Mouse (Mus musculus) myocyte (in vitro differentiated cells): Measurements from ENCODE around the gene Zfp462. TPM values are rescaled to one million over a fixed set of nuclear protein-coding genes. Genes with fewer than 3 reads are reported as not detected.

Experiments
- H3K27me3 ChIP-seq: one replicate; pipeline ENCODE4 v1.6.1; 2011; ENCODE audit not compliant: control insufficient read depth, insufficient read depth, insufficient read length
- H3K36me3 ChIP-seq: one replicate; pipeline ENCODE4 v1.6.1; 2011; ENCODE audit not compliant: control insufficient read depth, insufficient read depth
- H3K4me2 ChIP-seq: one replicate; pipeline ENCODE4 v1.6.1; 2011; ENCODE audit warnings: low read depth, control low read depth
- H3K4me3 ChIP-seq: one replicate; pipeline ENCODE4 v1.5.1; 2011; ENCODE audit warnings: mild to moderate bottlenecking, control low read depth, moderate library complexity
- H3K79me2 ChIP-seq: one replicate; pipeline ENCODE4 v1.6.1; 2011; ENCODE audit not compliant: control insufficient read depth, insufficient read depth
- H3ac ChIP-seq: one replicate; pipeline ENCODE4 v1.6.1; 2011; ENCODE audit not compliant: control insufficient read depth, insufficient read length
- CEBPB ChIP-seq: IDR thresholded peaks from 2 replicates; pipeline ENCODE4 v1.6.1; 2011; ENCODE audit warnings: mild to moderate bottlenecking, moderate library complexity; ENCODE audit not compliant: poor library complexity, insufficient read depth, severe bottlenecking
- E2F4 ChIP-seq: IDR thresholded peaks from one replicate; pipeline ENCODE4 v1.6.1; 2011; ENCODE audit warnings: mild to moderate bottlenecking, control low read depth, moderate library complexity; ENCODE audit not compliant: insufficient read depth
- MAX ChIP-seq: IDR thresholded peaks from one replicate; pipeline ENCODE4 v1.6.1; 2011; ENCODE audit warnings: low read depth, mild to moderate bottlenecking, control low read depth
- MYOD1 ChIP-seq, 3 experiments: IDR thresholded peaks; one replicate each; pipeline ENCODE4 v1.6.1; 2011; ENCODE audit warnings: control low read depth in 2 of 3, low read depth in 2 of 3, mild to moderate bottlenecking in 2 of 3, moderate library complexity in 1 of 3; ENCODE audit not compliant: insufficient read length in 2 of 3, control insufficient read depth in 1 of 3
- MYOG ChIP-seq, 3 experiments: IDR thresholded peaks; one replicate each; pipeline ENCODE4 v1.6.1; 2011; ENCODE audit warnings: control low read depth in 2 of 3, low read depth in 2 of 3, mild to moderate bottlenecking in 2 of 3; ENCODE audit not compliant: insufficient read length in 2 of 3, control insufficient read depth in 1 of 3, insufficient read depth in 1 of 3
- POLR2A ChIP-seq: IDR thresholded peaks from one replicate; pipeline ENCODE4 v1.6.1; 2011; ENCODE audit warnings: low read depth, mild to moderate bottlenecking, control low read depth, moderate library complexity; ENCODE audit not compliant: insufficient read length
- POLR2AphosphoS2 ChIP-seq: IDR thresholded peaks from one replicate; pipeline ENCODE4 v1.6.1; 2011; ENCODE audit warnings: low read depth, control low read depth; ENCODE audit not compliant: insufficient read length
- REST ChIP-seq: IDR thresholded peaks from one replicate; pipeline ENCODE4 v1.6.1; 2011; ENCODE audit warnings: mild to moderate bottlenecking, control low read depth, moderate library complexity; ENCODE audit not compliant: insufficient read depth, insufficient read length
- SRF ChIP-seq: IDR thresholded peaks from one replicate; pipeline ENCODE4 v1.6.1; 2011; ENCODE audit warnings: low read depth; ENCODE audit not compliant: control insufficient read depth, insufficient read length
- TCF12 ChIP-seq: IDR thresholded peaks from one replicate; pipeline ENCODE4 v1.6.1; 2011; ENCODE audit warnings: mild to moderate bottlenecking, control low read depth; ENCODE audit not compliant: poor library complexity, insufficient read depth, severe bottlenecking
- TCF3 ChIP-seq: IDR thresholded peaks from one replicate; pipeline ENCODE4 v1.6.1; 2011; ENCODE audit warnings: low read depth, control low read depth; ENCODE audit not compliant: insufficient read length
- USF1 ChIP-seq: IDR thresholded peaks from one replicate; pipeline ENCODE4 v1.6.1; 2011; ENCODE audit warnings: low read depth, mild to moderate bottlenecking, control low read depth, moderate library complexity
- polyA plus RNA-seq: library from polyadenylated mRNA; unstranded; fragments of >200 nt; fragmentation: generic; extraction: Trizol; gene quantifications from one replicate; pipeline ENCODE4 v1.2.1, GENCODE M21; 2012; ENCODE audit warnings: missing spikeins

Gene Zfp462
- polyA plus RNA-seq, 1 experiment, result 3.1 TPM

GRCm38 (mm10) chr4:54932668-54933067, 12.2 kb upstream of the Zfp462 start:
- Histone ChIP-seq H3K4me2 (no peak overlapping the region), H3ac (no peak overlapping the region), H3K36me3 (no peaks in the 10 kb centered on the region), H3K4me3 (no peak overlapping the region), H3K27me3 (no peaks in the 10 kb centered on the region), H3K79me2 (no peaks in the 10 kb centered on the region)
- no peak for TF ChIP-seq REST
- no peak for TF ChIP-seq TCF3
- TF ChIP-seq E2F4, result no peak
- no peak for TF ChIP-seq USF1
- TF ChIP-seq POLR2AphosphoS2, result no peak
- TF ChIP-seq SRF, result no peak
- TF ChIP-seq CEBPB, result no peak
- TF ChIP-seq TCF12, result no peak
- no peak for TF ChIP-seq MYOG (IDR thresholded peaks at IDR 0.05; ENCODE audit: control insufficient read depth in 1 of 3, insufficient read depth in 1 of 3, insufficient read length in 2 of 3, low read depth in 2 of 3)
- TF ChIP-seq POLR2A, result no peak
- no peak for TF ChIP-seq MAX
- no peak for TF ChIP-seq MYOD1 (IDR thresholded peaks at IDR 0.05; ENCODE audit: control insufficient read depth in 1 of 3, insufficient read length in 2 of 3, low read depth in 2 of 3)

GRCm38 (mm10) chr4:54937161-54937560, 7.7 kb upstream of the Zfp462 start:
- TF ChIP-seq TCF3 (no peak), POLR2A (no peak), E2F4 (no peak), USF1 (no peak), MYOD1 (IDR thresholded peaks at IDR 0.05; ENCODE audit: control insufficient read depth in 1 of 3, insufficient read length in 2 of 3, low read depth in 2 of 3) (no peak), POLR2AphosphoS2 (no peak), MAX (no peak), CEBPB (no peak), MYOG (IDR thresholded peaks at IDR 0.05; ENCODE audit: control insufficient read depth in 1 of 3, insufficient read depth in 1 of 3, insufficient read length in 2 of 3, low read depth in 2 of 3) (no peak), TCF12 (no peak), SRF (no peak), REST (no peak)
- H3K79me2 ChIP-seq, result no peaks in the 10 kb centered on the region
- H3K4me2 ChIP-seq, result no peak overlapping the region
- H3K4me3 ChIP-seq, result no peak overlapping the region
- no peaks in the 10 kb centered on the region for H3K27me3 ChIP-seq
- H3K36me3 ChIP-seq, result no peaks in the 10 kb centered on the region
- no peak overlapping the region for H3ac ChIP-seq

- no peaks in the 10 kb centered on the region for H3K27me3 ChIP-seq
- H3K4me2 ChIP-seq, result peak overlapping the region; percentile 98
- peaks cover 16% of the 10 kb centered on the region for H3K79me2 ChIP-seq
- H3K4me3 ChIP-seq, result peak overlapping the region; percentile 96
- TF ChIP-seq MAX, result no peak
- no peak for TF ChIP-seq SRF
- TF ChIP-seq TCF12, result no peak
- TF ChIP-seq CEBPB, result no peak
- TF ChIP-seq MYOD1 (IDR thresholded peaks at IDR 0.05; ENCODE audit: control insufficient read depth in 1 of 3, insufficient read length in 2 of 3, low read depth in 2 of 3), result no peak
- no peak for TF ChIP-seq REST
- TF ChIP-seq USF1, result no peak
- TF ChIP-seq MYOG (IDR thresholded peaks at IDR 0.05; ENCODE audit: control insufficient read depth in 1 of 3, insufficient read depth in 1 of 3, insufficient read length in 2 of 3, low read depth in 2 of 3), result no peak
- no peak for TF ChIP-seq TCF3
- TF ChIP-seq POLR2A, result no peak
- no peak for TF ChIP-seq E2F4
- TF ChIP-seq POLR2AphosphoS2, result no peak
- no peak overlapping the region for H3ac ChIP-seq
- no peaks in the 10 kb centered on the region for H3K36me3 ChIP-seq
Measured at GRCm38 (mm10) chr4:54945603-54946445, 976 bp downstream of the Zfp462 start.

- Histone ChIP-seq H3K4me3 (peak overlapping the region; percentile 96), H3K27me3 (no peaks in the 10 kb centered on the region), H3K4me2 (peak overlapping the region; percentile 98), H3ac (no peak overlapping the region), H3K79me2 (peaks cover 24% of the 10 kb centered on the region), H3K36me3 (no peaks in the 10 kb centered on the region)
- TF ChIP-seq MAX, result no peak
- TF ChIP-seq TCF3, result no peak
- TF ChIP-seq CEBPB, result no peak
- no peak for TF ChIP-seq MYOD1 (IDR thresholded peaks at IDR 0.05; ENCODE audit: control insufficient read depth in 1 of 3, insufficient read length in 2 of 3, low read depth in 2 of 3)
- TF ChIP-seq POLR2AphosphoS2, result no peak
- no peak for TF ChIP-seq SRF
- TF ChIP-seq POLR2A, result no peak
- TF ChIP-seq USF1, result no peak
- TF ChIP-seq E2F4, result no peak
- no peak for TF ChIP-seq TCF12
- no peak for TF ChIP-seq MYOG (IDR thresholded peaks at IDR 0.05; ENCODE audit: control insufficient read depth in 1 of 3, insufficient read depth in 1 of 3, insufficient read length in 2 of 3, low read depth in 2 of 3)
- TF ChIP-seq REST, result no peak
Measured at GRCm38 (mm10) chr4:54946662-54947055, 1.8 kb downstream of the Zfp462 start.
